Mouse (Mus musculus): ENCODE measurements around the gene Trim66. TPM values are rescaled to one million over a fixed set of nuclear protein-coding genes. Genes with fewer than 3 reads are reported as not detected.

The Trim66 gene
- polyA plus RNA-seq, 1 experiment from 2014 or later, result 0.14 TPM

DNA sequence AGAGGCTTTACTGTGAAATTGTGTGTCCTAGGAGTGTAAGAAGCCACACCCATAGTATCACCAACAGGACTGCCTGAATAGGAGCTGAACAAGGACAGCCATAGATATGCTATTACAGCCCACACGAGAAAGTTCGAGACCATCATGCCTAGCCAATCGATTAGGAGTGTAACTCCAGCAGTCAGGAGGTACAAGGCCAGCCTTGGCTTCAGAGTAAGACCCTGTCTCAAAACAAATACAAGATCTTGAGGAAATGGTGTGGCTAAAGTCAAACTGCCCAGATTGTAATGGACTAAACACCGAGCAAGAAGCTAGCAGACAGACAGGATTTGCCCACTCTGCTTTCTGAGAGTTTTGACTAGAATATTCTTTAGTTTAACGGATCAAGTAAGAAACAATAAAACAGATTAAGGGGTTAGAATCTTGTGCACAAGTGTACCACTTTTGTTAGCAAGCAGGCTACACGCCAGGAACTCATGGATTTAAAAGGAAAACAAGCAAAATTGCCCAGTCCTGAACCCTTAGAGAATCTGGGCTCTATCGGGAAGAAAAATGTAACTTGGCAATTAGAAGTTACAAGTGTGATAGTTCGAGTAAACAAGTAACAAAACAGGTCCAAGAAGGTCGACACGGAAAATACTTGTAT is 10.2 kb upstream of the Trim66 start:
- ATAC-seq (ENCODE audit: low FRiP score) (no peak; the same call in none of the 2 replicates), DNase-seq (ENCODE audit: low spot score) (peak; percentile 38)

DNA sequence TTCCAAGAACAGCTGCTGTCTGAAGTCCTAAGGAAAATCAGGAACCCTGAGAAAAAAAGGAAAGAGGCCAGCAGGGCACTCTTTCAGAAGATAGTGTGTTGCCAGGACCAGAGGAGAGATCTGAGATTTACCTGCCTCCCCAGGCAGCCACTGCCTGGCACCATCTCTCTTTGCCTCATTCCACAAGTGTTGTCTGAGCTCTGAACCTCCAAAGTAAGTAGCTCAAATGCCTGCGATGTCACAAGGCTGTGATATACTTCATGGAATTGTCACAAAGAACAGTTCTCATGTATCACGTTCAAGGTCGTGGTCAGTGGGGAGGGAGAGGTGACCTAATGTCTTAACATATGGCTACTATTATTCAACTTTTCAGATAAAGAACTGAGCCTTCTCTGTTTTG is 8.6 kb upstream of the Trim66 start:
- Histone ChIP-seq H3K9me3 (ENCODE audit: control insufficient read depth, low read length) (no peaks in the 10 kb centered on the region), H3K4me2 (replicated peaks; ENCODE audit: low read depth, low read length) (no peak overlapping the region)

More for the DNA sequence above, 10.2 kb upstream of the Trim66 start:
- H3K9me3 ChIP-seq (ENCODE audit: control insufficient read depth, low read length), result no peaks in the 10 kb centered on the region
- peak overlapping the region; percentile 73 for H3K9ac ChIP-seq (ENCODE audit: low read depth, low read length)
- 0 out of 2 replicates have a peak, but pooled peaks cover 3% of the 10 kb centered on the region for H3K4me1 ChIP-seq (replicated peaks; ENCODE audit: control insufficient read depth, insufficient read depth, low read length)
- peaks cover 5% of the 10 kb centered on the region; the same call in 1 of the 2 replicates for H3K36me3 ChIP-seq (ENCODE audit: control insufficient read depth, insufficient read depth, low read length)
- H3K27ac ChIP-seq (ENCODE audit: low read depth, low read length), result peak overlapping the region; percentile 91
- H3K4me3 ChIP-seq (ENCODE audit: low read depth, low read length), result peak overlapping the region; percentile 87
- no peaks in the 10 kb centered on the region for H3K27me3 ChIP-seq (ENCODE audit: control insufficient read depth, insufficient read depth, low read length)
- peak overlapping the region; percentile 56 for H3K4me2 ChIP-seq (replicated peaks; ENCODE audit: low read depth, low read length)
- 26% methylated on average over 10 of the region's 10 CpGs for WGBS

DNA sequence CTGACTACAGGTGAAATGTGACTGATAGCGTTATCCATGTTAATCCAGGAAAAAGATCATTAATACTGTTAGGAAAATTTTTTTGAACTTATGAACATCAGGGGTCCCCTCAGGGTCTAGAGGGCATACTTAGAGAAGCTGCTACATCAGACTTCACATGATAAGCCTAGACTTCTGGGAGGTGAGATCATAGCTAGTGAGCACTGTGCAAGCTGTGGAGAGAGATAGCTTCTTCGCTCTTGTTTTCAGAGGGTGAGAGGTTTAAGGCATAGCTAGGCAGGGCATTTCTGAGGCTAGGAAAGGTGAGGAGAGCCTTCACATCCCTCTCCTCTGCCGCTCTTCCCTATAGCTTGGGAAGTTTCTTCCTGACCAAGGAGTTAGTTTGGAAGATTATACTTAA is 3.9 kb upstream of the Trim66 start:
- WGBS, result 88% methylated on average over 3 of the region's 3 CpGs
- Histone ChIP-seq H3K9ac (ENCODE audit: low read depth, low read length) (no peak overlapping the region), H3K36me3 (ENCODE audit: control insufficient read depth, insufficient read depth, low read length) (no peaks in the 10 kb centered on the region), H3K9me3 (ENCODE audit: control insufficient read depth, low read length) (no peaks in the 10 kb centered on the region), H3K4me3 (ENCODE audit: low read depth, low read length) (no peak overlapping the region), H3K27ac (ENCODE audit: low read depth, low read length) (no peak overlapping the region), H3K27me3 (ENCODE audit: control insufficient read depth, insufficient read depth, low read length) (no peaks in the 10 kb centered on the region), H3K4me2 (replicated peaks; ENCODE audit: low read depth, low read length) (no peak overlapping the region), H3K4me1 (replicated peaks; ENCODE audit: control insufficient read depth, insufficient read depth, low read length) (peaks cover 5% of the 10 kb centered on the region)
- no peak for ATAC-seq (ENCODE audit: low FRiP score)
- no peak for DNase-seq (ENCODE audit: low spot score)

More for the DNA sequence above, 8.6 kb upstream of the Trim66 start:
- Histone ChIP-seq H3K9ac (ENCODE audit: low read depth, low read length) (no peak overlapping the region), H3K27ac (ENCODE audit: low read depth, low read length) (no peak overlapping the region), H3K4me1 (replicated peaks; ENCODE audit: control insufficient read depth, insufficient read depth, low read length) (0 out of 2 replicates have a peak, but pooled peaks cover 3% of the 10 kb centered on the region), H3K36me3 (ENCODE audit: control insufficient read depth, insufficient read depth, low read length) (no peaks in the 10 kb centered on the region), H3K4me3 (ENCODE audit: low read depth, low read length) (no peak overlapping the region), H3K27me3 (ENCODE audit: control insufficient read depth, insufficient read depth, low read length) (no peaks in the 10 kb centered on the region)
- no peak for ATAC-seq (ENCODE audit: low FRiP score)
- WGBS, result 83% methylated on average over 3 of the region's 3 CpGs
- no peak for DNase-seq (ENCODE audit: low spot score)

DNA sequence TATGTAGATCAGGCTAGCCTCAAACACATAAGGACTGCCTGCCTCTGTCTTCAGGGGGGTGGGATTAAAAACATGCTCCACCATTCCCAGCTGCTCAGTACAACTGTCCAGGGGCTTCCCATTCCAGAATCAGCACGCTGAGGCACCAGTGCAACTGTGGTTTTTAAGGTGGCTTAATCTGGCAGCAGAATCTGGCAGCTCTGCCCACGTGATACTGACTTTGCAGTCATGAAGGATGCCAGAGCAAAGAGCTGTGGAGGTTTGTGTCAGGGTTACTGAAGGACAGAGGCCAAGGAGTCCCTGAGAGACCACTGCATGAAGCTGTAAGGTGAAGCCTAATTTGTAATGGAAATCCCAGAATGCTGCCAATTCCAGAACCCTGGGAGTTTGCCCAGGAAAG is 2.9 kb upstream of the Trim66 start:
- H3K4me1 ChIP-seq (replicated peaks; ENCODE audit: control insufficient read depth, insufficient read depth, low read length), result peaks cover 5% of the 10 kb centered on the region
- H3K9me3 ChIP-seq (ENCODE audit: control insufficient read depth, low read length), result no peaks in the 10 kb centered on the region
- no peak overlapping the region for H3K4me2 ChIP-seq (replicated peaks; ENCODE audit: low read depth, low read length)
- no peak for ATAC-seq (ENCODE audit: low FRiP score)
- DNase-seq (ENCODE audit: low spot score), result no peak
- no peaks in the 10 kb centered on the region for H3K27me3 ChIP-seq (ENCODE audit: control insufficient read depth, insufficient read depth, low read length)
- no peak overlapping the region for H3K27ac ChIP-seq (ENCODE audit: low read depth, low read length)
- WGBS, result 71% methylated on average over 2 of the region's 2 CpGs
- no peak overlapping the region for H3K4me3 ChIP-seq (ENCODE audit: low read depth, low read length)
- no peaks in the 10 kb centered on the region for H3K36me3 ChIP-seq (ENCODE audit: control insufficient read depth, insufficient read depth, low read length)
- H3K9ac ChIP-seq (ENCODE audit: low read depth, low read length), result no peak overlapping the region

- WGBS, result 42% methylated on average over 9 of the region's 9 CpGs
- Histone ChIP-seq H3K27ac (ENCODE audit: low read depth, low read length) (no peak overlapping the region), H3K4me3 (ENCODE audit: low read depth, low read length) (no peak overlapping the region), H3K9me3 (ENCODE audit: control insufficient read depth, low read length) (no peaks in the 10 kb centered on the region), H3K4me1 (replicated peaks; ENCODE audit: control insufficient read depth, insufficient read depth, low read length) (peaks cover 5% of the 10 kb centered on the region), H3K4me2 (replicated peaks; ENCODE audit: low read depth, low read length) (no peak overlapping the region), H3K27me3 (ENCODE audit: control insufficient read depth, insufficient read depth, low read length) (no peaks in the 10 kb centered on the region), H3K9ac (ENCODE audit: low read depth, low read length) (peak overlapping the region; percentile 19; the same call in 1 of the 2 replicates), H3K36me3 (ENCODE audit: control insufficient read depth, insufficient read depth, low read length) (no peaks in the 10 kb centered on the region)
- ATAC-seq (ENCODE audit: low FRiP score) (no peak), DNase-seq (ENCODE audit: low spot score) (no peak)
Observed at GRCm38 (mm10) chr7:109507572-109507971, 362 bp downstream of the Trim66 start.

- H3K9ac ChIP-seq (ENCODE audit: low read depth, low read length), result peak overlapping the region; percentile 19; the same call in 1 of the 2 replicates
- H3K9me3 ChIP-seq (ENCODE audit: control insufficient read depth, low read length), result no peaks in the 10 kb centered on the region
- no peak overlapping the region for H3K27ac ChIP-seq (ENCODE audit: low read depth, low read length)
- H3K36me3 ChIP-seq (ENCODE audit: control insufficient read depth, insufficient read depth, low read length), result no peaks in the 10 kb centered on the region
- DNase-seq (ENCODE audit: low spot score) (peak; percentile 41), ATAC-seq (ENCODE audit: low FRiP score) (no peak)
- H3K4me2 ChIP-seq (replicated peaks; ENCODE audit: low read depth, low read length), result 0 out of 2 replicates have a peak overlapping the region, but pooled peaks have one; percentile 14
- H3K4me1 ChIP-seq (replicated peaks; ENCODE audit: control insufficient read depth, insufficient read depth, low read length), result peaks cover 5% of the 10 kb centered on the region
- no peaks in the 10 kb centered on the region for H3K27me3 ChIP-seq (ENCODE audit: control insufficient read depth, insufficient read depth, low read length)
- 6% methylated on average over 8 of the region's 8 CpGs for WGBS
- no peak overlapping the region for H3K4me3 ChIP-seq (ENCODE audit: low read depth, low read length)
Observed at GRCm38 (mm10) chr7:109507119-109507518, 815 bp downstream of the Trim66 start.

- no peak for ATAC-seq (ENCODE audit: low FRiP score)
- Histone ChIP-seq H3K9me3 (ENCODE audit: control insufficient read depth, low read length) (no peaks in the 10 kb centered on the region), H3K4me3 (ENCODE audit: low read depth, low read length) (no peak overlapping the region), H3K27ac (ENCODE audit: low read depth, low read length) (no peak overlapping the region), H3K27me3 (ENCODE audit: control insufficient read depth, insufficient read depth, low read length) (peaks cover 4% of the 10 kb centered on the region), H3K36me3 (ENCODE audit: control insufficient read depth, insufficient read depth, low read length) (no peaks in the 10 kb centered on the region), H3K4me2 (replicated peaks; ENCODE audit: low read depth, low read length) (no peak overlapping the region), H3K4me1 (replicated peaks; ENCODE audit: control insufficient read depth, insufficient read depth, low read length) (no peaks in the 10 kb centered on the region; the same call in 1 of the 2 replicates), H3K9ac (ENCODE audit: low read depth, low read length) (no peak overlapping the region)
- WGBS, result 67% methylated on average over 4 of the region's 4 CpGs
- no peak for DNase-seq (ENCODE audit: low spot score)
Observed at GRCm38 (mm10) chr7:109497507-109497906, 10.4 kb downstream of the Trim66 start.

- Histone ChIP-seq H3K4me1 (replicated peaks; ENCODE audit: control insufficient read depth, insufficient read depth, low read length) (no peaks in the 10 kb centered on the region; the same call in 1 of the 2 replicates), H3K9ac (ENCODE audit: low read depth, low read length) (no peak overlapping the region), H3K9me3 (ENCODE audit: control insufficient read depth, low read length) (no peaks in the 10 kb centered on the region), H3K36me3 (ENCODE audit: control insufficient read depth, insufficient read depth, low read length) (no peaks in the 10 kb centered on the region), H3K27me3 (ENCODE audit: control insufficient read depth, insufficient read depth, low read length) (peaks cover 4% of the 10 kb centered on the region), H3K4me3 (ENCODE audit: low read depth, low read length) (peak overlapping the region; percentile 13; the same call in 1 of the 2 replicates), H3K4me2 (replicated peaks; ENCODE audit: low read depth, low read length) (peak overlapping the region; percentile 31), H3K27ac (ENCODE audit: low read depth, low read length) (no peak overlapping the region)
- DNase-seq (ENCODE audit: low spot score) (peak; percentile 28), ATAC-seq (ENCODE audit: low FRiP score) (no peak)
- 16% methylated on average over 21 of the region's 21 CpGs for WGBS
Observed at GRCm38 (mm10) chr7:109493319-109494316, 14.3 kb downstream of the Trim66 start.

Measured in hindbrain, embryonic 11.5 days (tissue).